ENCODE assay signal across 35 mouse cellular contexts in genomic region chr2:146407078-146407477, GRCm38 (mm10).
"Had no signal": no experiment of that assay in that cellular context is flagged by ENCODE, and none has a peak within 500 bp of the region (broad histone marks: within the 10 kb centered on the region; RNA-seq: fewer than 3 reads in every experiment).

No protein-coding gene starts in this region.

- H3K9ac ChIP-seq: heart, embryonic 12.5 days; heart, embryonic 13.5 days; heart, embryonic 15.5 days; hindbrain, embryonic 12.5 days; hindbrain, embryonic 13.5 days; hindbrain, embryonic 14.5 days; hindbrain, embryonic 15.5 days; intestine, embryonic 15.5 days; kidney, embryonic 15.5 days had no signal

- H3K27me3 ChIP-seq: heart, embryonic 12.5 days; heart, embryonic 13.5 days; heart, embryonic 15.5 days; hindbrain, embryonic 12.5 days; hindbrain, embryonic 13.5 days; hindbrain, embryonic 15.5 days; intestine, embryonic 15.5 days; kidney, embryonic 15.5 days had no signal

- H3K4me3 ChIP-seq: heart, embryonic 10.5 days; heart, embryonic 12.5 days; heart, embryonic 13.5 days; heart, embryonic 15.5 days; hindbrain, embryonic 10.5 days; hindbrain, embryonic 12.5 days; hindbrain, embryonic 13.5 days; hindbrain, embryonic 15.5 days; intestine, embryonic 15.5 days; kidney, embryonic 15.5 days; layer of hippocampus, adult 2 months had no signal

- H3K27ac ChIP-seq: heart, embryonic 10.5 days; heart, embryonic 13.5 days; heart, embryonic 15.5 days; hindbrain, embryonic 10.5 days; hindbrain, embryonic 12.5 days; hindbrain, embryonic 13.5 days; hindbrain, embryonic 14.5 days; hindbrain, embryonic 15.5 days; hindbrain, postnatal 0 days; intestine, embryonic 15.5 days; kidney, embryonic 15.5 days; kidney, postnatal 0 days; layer of hippocampus, adult 2 months had no signal

- H3K4me1 ChIP-seq: heart, embryonic 12.5 days; heart, embryonic 15.5 days; hindbrain, embryonic 12.5 days; hindbrain, embryonic 13.5 days; hindbrain, embryonic 15.5 days; intestine, embryonic 15.5 days; kidney, embryonic 15.5 days had no signal

- H3K4me2 ChIP-seq: heart, embryonic 11.5 days; heart, embryonic 12.5 days; heart, embryonic 13.5 days; heart, embryonic 15.5 days; hindbrain, embryonic 12.5 days; hindbrain, embryonic 13.5 days; hindbrain, embryonic 14.5 days; hindbrain, embryonic 15.5 days; intestine, embryonic 15.5 days; kidney, embryonic 15.5 days had no signal

- H3K9me3 ChIP-seq: heart, embryonic 10.5 days; heart, embryonic 12.5 days; heart, embryonic 13.5 days; heart, embryonic 15.5 days; hindbrain, embryonic 10.5 days; hindbrain, embryonic 12.5 days; hindbrain, embryonic 13.5 days; hindbrain, embryonic 15.5 days; intestine, embryonic 15.5 days; kidney, embryonic 15.5 days had no signal

- H3K36me3 ChIP-seq: intestine, embryonic 15.5 days had no signal

- DNase-seq: heart, postnatal 10 days; heart, postnatal 14 days; heart, postnatal 36 days; heart, postnatal 4 days; kidney, adult 11 months; kidney, adult 18-20 months; kidney, adult 2 months; kidney, adult 8-10 months; kidney, adult 9 months; kidney, postnatal 10 days; kidney, postnatal 14 days; kidney, postnatal 25 days; kidney, postnatal 36 days; kidney, postnatal 4 days; layer of hippocampus, adult 9-11 months; layer of hippocampus, postnatal 36 days had no signal

- ATAC-seq: hindbrain, embryonic 16.5 days; hindbrain, postnatal 0 days; inflammation-experienced regulatory T-cells, adult 6 months; intestine, embryonic 15.5 days; intestine, embryonic 16.5 days; intestine, postnatal 0 days had no signal
